Mouse (Mus musculus): ENCODE results near the gene Ralgapa2. TPM values are rescaled to one million over a fixed set of nuclear protein-coding genes. Genes with fewer than 3 reads are reported as not detected.

Gene Ralgapa2
- total and polyA plus RNA-seq, 3 experiments, result 5.6 to 10.3 (median 8.9) TPM

- H3K79me2 ChIP-seq (replicated peaks; ENCODE audit: control insufficient read depth, extremely low read depth, insufficient read depth, poor library complexity, severe bottlenecking), result no peaks in the 10 kb centered on the region
- H3K4me3 ChIP-seq (replicated peaks in 1 of 3; ENCODE audit: low read depth in 2 of 3, low read length in 2 of 3, poor library complexity in 1 of 3), result no peak overlapping the region
- no peak overlapping the region for H3K9ac ChIP-seq (ENCODE audit: insufficient read depth, low read depth)
- H3K4me2 ChIP-seq (ENCODE audit: insufficient read depth, low read depth, poor library complexity, severe bottlenecking), result no peak overlapping the region
- H3K4me1 ChIP-seq (ENCODE audit: control insufficient read depth in 1 of 2, insufficient read depth in 2 of 2), result no peaks in the 10 kb centered on the region
- no peaks in the 10 kb centered on the region for H3K9me3 ChIP-seq (replicated peaks; ENCODE audit: low read length)
- H3K27me3 ChIP-seq (replicated peaks), result no peaks in the 10 kb centered on the region
- in situ Hi-C loops (cut with MboI; ENCODE audit: low pct_ligation_motif_present, low pct_unique_long_range_greater_than_20kb, low sequenced_read_pairs) (no loop called here), dilution Hi-C loops (cut with MboI; ENCODE audit: extremely low pct_ligation_motif_present, extremely low pct_unique_long_range_greater_than_20kb, low sequenced_read_pairs) (no loop called here)
- H3K27ac ChIP-seq (ENCODE audit: insufficient read depth, low read depth), result no peak overlapping the region
- no peak for DNase-seq (ENCODE audit: extremely low read depth)
- TF ChIP-seq MAZ (IDR thresholded peaks at IDR 0.05; ENCODE audit: low read depth, low read length), result no peak
- no peak for TF ChIP-seq MXI1 (IDR thresholded peaks at IDR 0.05; ENCODE audit: low read depth, low read length)
- TF ChIP-seq POLR2AphosphoS2 (IDR thresholded peaks at IDR 0.05; ENCODE audit: low read depth, low read length), result no peak
- no peak for TF ChIP-seq CHD1 (IDR thresholded peaks at IDR 0.05; ENCODE audit: low read depth, low read length)
- no peak for TF ChIP-seq MYC (IDR thresholded peaks at IDR 0.05; ENCODE audit: low read depth, low read length)
- no peak for TF ChIP-seq MAFK (IDR thresholded peaks at IDR 0.05; ENCODE audit: insufficient replicate concordance, low read length)
- no peak for TF ChIP-seq TCF12 (IDR thresholded peaks at IDR 0.05; ENCODE audit: low read depth, low read length)
- no peak for TF ChIP-seq RAD21 (IDR thresholded peaks at IDR 0.05; ENCODE audit: low read depth, low read length)
- TF ChIP-seq ZC3H11A (IDR thresholded peaks at IDR 0.05; ENCODE audit: low read depth, low read length), result no peak
- TF ChIP-seq PAX5 (IDR thresholded peaks at IDR 0.05; ENCODE audit: low read length), result no peak
- no peak for TF ChIP-seq CHD2 (IDR thresholded peaks at IDR 0.05; ENCODE audit: low read length)
- no peak for TF ChIP-seq ZNF384 (IDR thresholded peaks at IDR 0.05; ENCODE audit: low read depth, low read length)
- no peak for TF ChIP-seq USF1 (IDR thresholded peaks at IDR 0.05; ENCODE audit: low read depth, low read length)
- no peak for TF ChIP-seq JUN (IDR thresholded peaks at IDR 0.05; ENCODE audit: insufficient read depth, low read depth, low read length)
- no peak for TF ChIP-seq UBTF (IDR thresholded peaks at IDR 0.05; ENCODE audit: low read depth, low read length)
- TF ChIP-seq TBP (conservative IDR thresholded peaks at IDR 0.05; ENCODE audit: low read depth, low read length), result no peak
- no peak for TF ChIP-seq SMC3 (IDR thresholded peaks at IDR 0.05; ENCODE audit: low read depth, low read length)
- no peak for TF ChIP-seq ELF1 (IDR thresholded peaks at IDR 0.05; ENCODE audit: low read depth, low read length)
- TF ChIP-seq NELFE (IDR thresholded peaks at IDR 0.05; ENCODE audit: low read depth, low read length), result no peak
- peaks cover 0 to 2% of the 10 kb centered on the region in 2 experiments for H3K36me3 ChIP-seq (replicated peaks in 1 of 2; ENCODE audit: control insufficient read depth in 1 of 2, insufficient read depth in 1 of 2, low read length in 1 of 2)
Observed at GRCm38 (mm10) chr2:146470947-146471346, 41.2 kb downstream of the Ralgapa2 start.

GRCm38 (mm10) chr2:146469707-146470420 is 42.3 kb downstream of the Ralgapa2 start:
- Histone ChIP-seq H3K9ac (ENCODE audit: insufficient read depth, low read depth) (no peak overlapping the region), H3K79me2 (replicated peaks; ENCODE audit: control insufficient read depth, extremely low read depth, insufficient read depth, poor library complexity, severe bottlenecking) (no peaks in the 10 kb centered on the region), H3K4me2 (ENCODE audit: insufficient read depth, low read depth, poor library complexity, severe bottlenecking) (no peak overlapping the region), H3K9me3 (replicated peaks; ENCODE audit: low read length) (no peaks in the 10 kb centered on the region), H3K27ac (ENCODE audit: insufficient read depth, low read depth) (no peak overlapping the region), H3K4me3 (replicated peaks in 1 of 3; ENCODE audit: low read depth in 2 of 3, low read length in 2 of 3, poor library complexity in 1 of 3) (no peak overlapping the region), H3K27me3 (replicated peaks) (no peaks in the 10 kb centered on the region), H3K4me1 (ENCODE audit: control insufficient read depth in 1 of 2, insufficient read depth in 2 of 2) (no peaks in the 10 kb centered on the region), H3K36me3 (replicated peaks in 1 of 2; ENCODE audit: control insufficient read depth in 1 of 2, insufficient read depth in 1 of 2, low read length in 1 of 2) (peaks cover 0 to 2% of the 10 kb centered on the region in 2 experiments)
- dilution Hi-C loops (cut with MboI; ENCODE audit: extremely low pct_ligation_motif_present, extremely low pct_unique_long_range_greater_than_20kb, low sequenced_read_pairs), result no loop called here
- DNase-seq (ENCODE audit: extremely low read depth), result peak; percentile 7
- TF ChIP-seq SMC3 (IDR thresholded peaks at IDR 0.05; ENCODE audit: low read depth, low read length) (peak; percentile 65), ETS1 (conservative IDR thresholded peaks at IDR 0.05; ENCODE audit: low read depth, low read length) (no peak), USF2 (conservative IDR thresholded peaks at IDR 0.05; ENCODE audit: low read depth, low read length) (no peak), ZC3H11A (IDR thresholded peaks at IDR 0.05; ENCODE audit: low read depth, low read length) (no peak), ZNF384 (IDR thresholded peaks at IDR 0.05; ENCODE audit: low read depth, low read length) (no peak), RAD21 (IDR thresholded peaks at IDR 0.05; ENCODE audit: low read depth, low read length) (peak; percentile 82), MAFK (IDR thresholded peaks at IDR 0.05; ENCODE audit: insufficient replicate concordance, low read length) (no peak), CTCF (conservative IDR thresholded peaks at IDR 0.05 in 1 of 2, IDR thresholded peaks at IDR 0.05 in 1 of 2; ENCODE audit: low read depth in 2 of 2, low read length in 2 of 2) (peak; percentile 38 to 80; a peak in 2 of 4 replicates)
- in situ Hi-C loops (cut with MboI; ENCODE audit: low pct_ligation_motif_present, low pct_unique_long_range_greater_than_20kb, low sequenced_read_pairs), result no loop called here
